Mouse (Mus musculus) adrenal gland (tissue): ENCODE measurements around the gene Eef1akmt1.

Experiments used
- intact Hi-C: fragments of 180-260 bp; cut with DNase I; formaldehyde crosslinking; loops from one replicate; pipeline ENCODE4 v1.15.1; 2025

The Eef1akmt1 gene

GRCm38 (mm10) chr14:57525388-57526049, 45.9 kb downstream of the Eef1akmt1 start:
- intact Hi-C loops = no loop called here

GRCm38 (mm10) chr14:57524671-57525387, 46.6 kb downstream of the Eef1akmt1 start, which contains the start of gene Il17d:
Il17d (plus strand) TSS chr14:57524777.
- intact Hi-C loops = no loop called here

- intact Hi-C loops = no loop called here
Observed at GRCm38 (mm10) chr14:57523762-57524161, 47.6 kb downstream of the Eef1akmt1 start.

GRCm38 (mm10) chr14:57517001-57517400, 54.4 kb downstream of the Eef1akmt1 start:
- intact Hi-C loops = no loop called here

GRCm38 (mm10) chr14:57515156-57515762, 56.2 kb downstream of the Eef1akmt1 start:
- intact Hi-C loops = no loop called here

- intact Hi-C loops = no loop called here
Observed at GRCm38 (mm10) chr14:57509554-57509953, 61.9 kb downstream of the Eef1akmt1 start.

- intact Hi-C loops = no loop called here
Observed at GRCm38 (mm10) chr14:57503729-57504128, 67.7 kb downstream of the Eef1akmt1 start.
